Mouse (Mus musculus) embryo, embryonic 10.5 days (tissue): ENCODE data around the gene Tmem176a.

Source experiments
- DNase-seq: peaks from one replicate; pipeline ENCODE4 v3.0.0-alpha.2; 2015; ENCODE audit warnings: low spot score

Gene Tmem176a

DNA sequence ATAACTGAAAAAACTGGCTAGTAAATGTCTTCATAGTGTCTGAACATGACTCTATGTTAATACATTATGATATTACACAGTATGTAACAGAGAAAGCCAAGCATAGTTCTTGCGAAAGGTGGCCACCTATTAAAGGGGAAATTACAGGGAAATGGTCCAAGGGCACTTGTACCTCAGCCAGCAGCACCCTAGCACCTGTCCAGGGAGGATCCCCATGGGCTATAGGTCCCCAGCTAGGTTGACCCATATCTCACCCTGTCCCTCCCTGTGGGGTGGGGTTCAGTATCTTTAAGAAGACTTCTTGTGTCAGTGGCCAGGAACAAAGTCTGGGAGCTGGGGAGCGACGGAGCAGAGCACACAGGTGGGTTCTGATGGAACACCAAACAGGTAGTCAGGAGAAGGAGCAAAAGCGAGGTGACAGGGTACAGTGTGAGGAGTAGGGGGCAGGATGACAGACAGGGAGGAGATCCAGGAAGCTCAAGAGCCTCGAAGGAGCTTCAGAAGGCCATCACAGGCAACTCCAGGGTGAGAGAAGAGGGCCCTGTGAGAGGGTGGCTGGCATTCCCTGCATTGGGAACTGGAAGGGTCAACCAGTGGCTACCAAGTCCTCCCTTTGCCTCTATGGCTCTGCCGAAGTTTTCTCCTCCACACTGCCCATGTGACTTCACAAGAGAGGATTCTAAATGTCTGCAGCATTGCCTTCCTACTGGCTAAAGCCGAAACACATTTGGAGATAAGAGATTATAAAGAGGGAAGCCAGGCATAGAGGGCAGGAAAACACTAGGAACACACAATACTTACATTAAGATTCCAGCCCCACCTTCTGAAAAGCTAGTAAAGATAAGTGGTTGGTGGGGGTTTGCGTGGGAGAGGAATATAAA lies 54.5 kb downstream of the Tmem176a start:
- DNase-seq = no peak

- DNase-seq = no peak
Observed at GRCm38 (mm10) chr6:48895941-48896340, 55.2 kb downstream of the Tmem176a start.
